ENCODE assay signal across 8 mouse cellular contexts in genomic region chr13:33003523-33004413, GRCm38 (mm10). TPM values are rescaled to one million over a fixed set of nuclear protein-coding genes. Genes with fewer than 3 reads are reported as not detected.
DNase-seq lines count a peak whose midpoint lies in the region; ATAC-seq and TF ChIP-seq lines count a peak whose summit lies in the region.

No protein-coding gene starts in this region.

- H3K4me1 ChIP-seq in lung, postnatal 0 days (ENCODE audit: insufficient read depth, low read depth, low read length) = peaks cover 17% of the 10 kb centered on the region
- H3K4me1 ChIP-seq in embryonic facial prominence, embryonic 10.5 days = peaks cover 18% of the 10 kb centered on the region
- peaks cover 4% of the 10 kb centered on the region; the same call in 1 of the 2 replicates for H3K4me1 ChIP-seq in midbrain, embryonic 16.5 days (ENCODE audit: control insufficient read depth, insufficient read depth, low read length)

- peaks cover 5% of the 10 kb centered on the region; the same call in 1 of the 2 replicates for H3K36me3 ChIP-seq in lung, postnatal 0 days (ENCODE audit: insufficient read depth, low read length)
- H3K36me3 ChIP-seq in embryonic facial prominence, embryonic 10.5 days (replicated peaks) = no peaks in the 10 kb centered on the region
- no peaks in the 10 kb centered on the region for H3K36me3 ChIP-seq in midbrain, embryonic 16.5 days (ENCODE audit: control insufficient read depth, insufficient read depth, low read length)

- peak; percentile 44 for ATAC-seq in lung, postnatal 0 days
- peak; percentile 5 for ATAC-seq in inflammation-experienced regulatory T-cells, adult 6 months
- peak; percentile 36; the same call in 1 of the 2 replicates for ATAC-seq in midbrain, embryonic 16.5 days

- 33% methylated on average over 9 of the region's 9 CpGs for WGBS in lung, postnatal 0 days
- 75% methylated on average over 9 of the region's 9 CpGs for WGBS in embryonic facial prominence, embryonic 10.5 days
- WGBS in midbrain, embryonic 16.5 days = 73% methylated on average over 9 of the region's 9 CpGs

- peak overlapping the region; percentile 67 for H3K4me2 ChIP-seq in lung, postnatal 0 days (replicated peaks; ENCODE audit: low read depth, low read length)
- H3K4me2 ChIP-seq in midbrain, embryonic 16.5 days (ENCODE audit: low read length) = peak overlapping the region; percentile 48

- peak; percentile 22 for DNase-seq in lung, postnatal 0 days (ENCODE audit: low spot score)
- DNase-seq in lung, postnatal 10 days = no peak
- DNase-seq in embryonic facial prominence, embryonic 10.5 days (ENCODE audit: low spot score) = no peak
- DNase-seq in cerebellum, postnatal 10 days = no peak
- DNase-seq in yolk sac, embryonic 10.5 days (ENCODE audit: low spot score) = no peak
- no peak for DNase-seq in lung, postnatal 36 days

- no peak for TF ChIP-seq EP300 in lung, postnatal 0 days (IDR thresholded peaks at IDR 0.05)

- no peak for TF ChIP-seq CTCF in lung, postnatal 0 days (IDR thresholded peaks at IDR 0.05)

- peak overlapping the region; percentile 93 for H3K27ac ChIP-seq in lung, postnatal 0 days (ENCODE audit: low read length)
- H3K27ac ChIP-seq in embryonic facial prominence, embryonic 10.5 days (replicated peaks) = peak overlapping the region; percentile 80
- H3K27ac ChIP-seq in midbrain, embryonic 16.5 days (ENCODE audit: low read length) = no peak overlapping the region

- H3K27me3 ChIP-seq in lung, postnatal 0 days (replicated peaks; ENCODE audit: insufficient read depth, low read length) = no peaks in the 10 kb centered on the region
- no peaks in the 10 kb centered on the region for H3K27me3 ChIP-seq in embryonic facial prominence, embryonic 10.5 days (replicated peaks; ENCODE audit: low read depth, poor library complexity, severe bottlenecking)
- H3K27me3 ChIP-seq in midbrain, embryonic 16.5 days (ENCODE audit: control insufficient read depth, insufficient read depth, low read depth, low read length) = no peaks in the 10 kb centered on the region

- H3K9ac ChIP-seq in lung, postnatal 0 days (replicated peaks; ENCODE audit: low read depth) = peak overlapping the region; percentile 46; the same call in 1 of the 2 replicates
- no peak overlapping the region for H3K9ac ChIP-seq in midbrain, embryonic 16.5 days (ENCODE audit: low read depth, low read length)

- no peaks in the 10 kb centered on the region for H3K9me3 ChIP-seq in lung, postnatal 0 days (ENCODE audit: low read length)
- no peaks in the 10 kb centered on the region for H3K9me3 ChIP-seq in embryonic facial prominence, embryonic 10.5 days
- H3K9me3 ChIP-seq in midbrain, embryonic 16.5 days (replicated peaks; ENCODE audit: control insufficient read depth, low read length, poor library complexity, severe bottlenecking) = no peaks in the 10 kb centered on the region

- H3K4me3 ChIP-seq in lung, postnatal 0 days (ENCODE audit: low read depth, low read length) = peak overlapping the region; percentile 44
- H3K4me3 ChIP-seq in embryonic facial prominence, embryonic 10.5 days = peak overlapping the region; percentile 43
- no peak overlapping the region for H3K4me3 ChIP-seq in midbrain, embryonic 16.5 days (ENCODE audit: low read depth, low read length)

RNA-seq across cellular contexts. Expression of gene Serpinb9, which starts 0.7 kb away (rescaled TPM):
- 75.2 and 83.1 TPM in 2 replicates for polyA plus RNA-seq in lung, postnatal 0 days (2015; fragmentation: Nextera tagmentation; extraction: Ambion mirVana)
- 1.4 TPM in 2 replicates for polyA plus RNA-seq in embryonic facial prominence, embryonic 10.5 days (2016; fragmentation: Nextera tagmentation; extraction: Ambion mirVana)
- 10 to 100 TPM; 21.5 to 47.1 (median 22.1) TPM for polyA plus RNA-seq in inflammation-experienced regulatory T-cells, adult 6 months (2017; shearing (Covaris generic))
- 1.9 and 2.0 TPM in 2 replicates for polyA plus RNA-seq in midbrain, embryonic 16.5 days (2015; fragmentation: Nextera tagmentation; extraction: Ambion mirVana)

RNA-seq across cellular contexts. Expression of gene Serpinb9b, which starts 23.4 kb away (rescaled TPM):
- 1.9 and 3.1 TPM in 2 replicates for polyA plus RNA-seq in lung, postnatal 0 days (2015; fragmentation: Nextera tagmentation; extraction: Ambion mirVana)
- polyA plus RNA-seq in embryonic facial prominence, embryonic 10.5 days (2016; fragmentation: Nextera tagmentation; extraction: Ambion mirVana) = not detected in 2 replicates
- under 1 TPM in 1 of 3 experiments, not detected in 2; 0.77 TPM for polyA plus RNA-seq in inflammation-experienced regulatory T-cells, adult 6 months (2017; shearing (Covaris generic))
- polyA plus RNA-seq in midbrain, embryonic 16.5 days (2015; fragmentation: Nextera tagmentation; extraction: Ambion mirVana) = 0.13 and 0.30 TPM in 2 replicates

RNA-seq across cellular contexts. Expression of gene Serpinb6b, which starts 38.8 kb away (rescaled TPM):
- polyA plus RNA-seq in lung, postnatal 0 days (2015; fragmentation: Nextera tagmentation; extraction: Ambion mirVana) = 232 and 253 TPM in 2 replicates
- polyA plus RNA-seq in embryonic facial prominence, embryonic 10.5 days (2016; fragmentation: Nextera tagmentation; extraction: Ambion mirVana) = 1.1 and 1.7 TPM in 2 replicates
- 100 to 1,000 TPM in 1 of 3 experiments, 10 to 100 TPM in 2; 33.0 to 109 (median 34.2) TPM for polyA plus RNA-seq in inflammation-experienced regulatory T-cells, adult 6 months (2017; shearing (Covaris generic))
- polyA plus RNA-seq in midbrain, embryonic 16.5 days (2015; fragmentation: Nextera tagmentation; extraction: Ambion mirVana) = 1.2 and 2.0 TPM in 2 replicates

Comparison
In these comparisons a context has a peak if more than half of its experiments do, and no peak if none do; other contexts are left out.
1. RNA of gene Serpinb6b, which starts 38.8 kb away (polyA plus RNA-seq): 232 to 253 TPM in lung, postnatal 0 days and 33.0 to 109 TPM in inflammation-experienced regulatory T-cells, adult 6 months; 1.2 to 2.0 TPM in midbrain, embryonic 16.5 days and 1.1 to 1.7 TPM in embryonic facial prominence, embryonic 10.5 days; every median in the first group is over 10 times any median in the second.
2. Peak in every context shown above with its lines, with median percentiles within 50 percentile points of each other: ATAC-seq.